Mouse (Mus musculus) lung, postnatal 0 days (tissue): ENCODE measurements at regions not wholly inside any gene's neighbourhood (a gene's known extent, or its start where the extent isn't known, plus 50 kb on each side); places are given as distances from the start of the nearest gene placed in this dataset.

Experiments used
- ATAC-seq: fragments of 200-750 bp; cut with Nextera tagmentation; 2 replicates; pipeline ENCODE4 v1.8.0; 2017; ENCODE audit warnings: moderate library complexity
- DNase-seq: peaks from one replicate; pipeline ENCODE4 v3.0.0-alpha.2; 2016; ENCODE audit warnings: low spot score
- H3K27ac ChIP-seq: fragments of 300-500 bp; sonication (generic); 2 replicates; pipeline ENCODE4 v1.5.1; 2014; ENCODE audit warnings: antibody characterized with exemption, mild to moderate bottlenecking, low read length, mixed read lengths
- H3K27me3 ChIP-seq: fragments of 300-500 bp; sonication (generic); replicated peaks from 2 replicates; pipeline ENCODE4 v1.6.1; 2014; ENCODE audit warnings: low read length, mixed read lengths; ENCODE audit not compliant: insufficient read depth
- H3K36me3 ChIP-seq: fragments of 300-500 bp; sonication (generic); 2 replicates; pipeline ENCODE4 v1.6.1; 2014; ENCODE audit warnings: low read length, mixed read lengths; ENCODE audit not compliant: insufficient read depth
- H3K4me1 ChIP-seq: fragments of 300-500 bp; sonication (generic); 2 replicates; pipeline ENCODE4 v1.6.1; 2014; ENCODE audit warnings: antibody characterized with exemption, low read depth, low read length, mixed read lengths; ENCODE audit not compliant: insufficient read depth
- H3K4me2 ChIP-seq: fragments of 300-500 bp; sonication (generic); replicated peaks from 2 replicates; pipeline ENCODE4 v1.6.1; 2014; ENCODE audit warnings: low read depth, mild to moderate bottlenecking, low read length, moderate library complexity, mixed read lengths
- H3K4me3 ChIP-seq: fragments of 300-500 bp; sonication (generic); 2 replicates; pipeline ENCODE4 v1.5.1; 2014; ENCODE audit warnings: low read depth, low read length
- H3K9ac ChIP-seq: fragments of 300-500 bp; sonication (generic); replicated peaks from 2 replicates; pipeline ENCODE4 v1.6.1; 2014; ENCODE audit warnings: low read depth, mild to moderate bottlenecking
- H3K9me3 ChIP-seq: fragments of 300-500 bp; sonication (generic); 2 replicates; pipeline ENCODE4 v1.6.1; 2016; ENCODE audit warnings: low read length, mixed read lengths
- CTCF ChIP-seq: IDR thresholded peaks from 2 replicates; pipeline ENCODE4 v1.5.1; 2016; ENCODE audit warnings: antibody characterized with exemption, mild to moderate bottlenecking
- EP300 ChIP-seq: IDR thresholded peaks from 2 replicates; pipeline ENCODE4 v1.6.1; 2016; ENCODE audit warnings: antibody characterized with exemption, mild to moderate bottlenecking, control low read depth
- WGBS: fragments of 180-500 bp; shearing (Covaris S2); extraction: QIAGEN DNeasy Blood & Tissue Kit; methylation state at CpG from one replicate; pipeline ENCODE4 v1.1.7; 2014; 5-methylcytosine and 5-hydroxymethylcytosine counted together

DNA sequence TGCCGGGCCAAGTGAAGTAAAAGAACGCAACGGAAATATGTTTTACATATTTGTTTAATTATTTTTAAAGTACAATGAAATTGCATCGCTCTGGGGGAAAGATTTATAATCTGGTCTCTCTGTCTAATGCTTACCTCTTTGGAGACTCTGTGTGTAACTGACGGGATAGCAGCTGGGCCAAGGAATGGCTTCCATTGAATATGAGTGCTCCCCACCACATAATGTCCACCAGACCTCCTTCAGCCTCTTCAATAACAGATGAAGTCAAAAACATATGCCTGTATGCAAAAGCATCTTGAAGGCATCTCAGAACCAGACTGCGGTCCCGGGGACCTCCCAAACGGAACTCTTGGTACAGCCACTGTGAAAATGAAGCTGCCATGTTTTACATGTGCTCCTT lies 531.0 kb downstream of the Zfp536 start:
- no peaks in the 10 kb centered on the region for H3K9me3 ChIP-seq
- TF ChIP-seq CTCF, result no peak
- TF ChIP-seq EP300, result no peak
- DNase-seq (no peak), ATAC-seq (no peak)
- H3K27ac ChIP-seq, result no peak overlapping the region
- 81% methylated on average over 8 of the region's 8 CpGs for WGBS
- no peaks in the 10 kb centered on the region for H3K27me3 ChIP-seq
- no peak overlapping the region for H3K9ac ChIP-seq
- no peaks in the 10 kb centered on the region for H3K4me1 ChIP-seq
- no peaks in the 10 kb centered on the region for H3K36me3 ChIP-seq
- H3K4me2 ChIP-seq, result no peak overlapping the region
- no peak overlapping the region for H3K4me3 ChIP-seq

GRCm38 (mm10) chr7:37246156-37246555 lies 527.3 kb downstream of the Zfp536 start:
- TF ChIP-seq EP300 (no peak), CTCF (no peak)
- whole genome bisulfite sequencing, result 76% methylated on average over 4 of the region's 4 CpGs
- no peak overlapping the region for H3K4me2 ChIP-seq
- no peaks in the 10 kb centered on the region for H3K27me3 ChIP-seq
- ATAC-seq (no peak), DNase-seq (no peak)
- no peak overlapping the region for H3K9ac ChIP-seq
- no peaks in the 10 kb centered on the region for H3K9me3 ChIP-seq
- no peaks in the 10 kb centered on the region for H3K4me1 ChIP-seq
- no peak overlapping the region for H3K27ac ChIP-seq
- H3K36me3 ChIP-seq, result no peaks in the 10 kb centered on the region
- H3K4me3 ChIP-seq, result no peak overlapping the region

DNA sequence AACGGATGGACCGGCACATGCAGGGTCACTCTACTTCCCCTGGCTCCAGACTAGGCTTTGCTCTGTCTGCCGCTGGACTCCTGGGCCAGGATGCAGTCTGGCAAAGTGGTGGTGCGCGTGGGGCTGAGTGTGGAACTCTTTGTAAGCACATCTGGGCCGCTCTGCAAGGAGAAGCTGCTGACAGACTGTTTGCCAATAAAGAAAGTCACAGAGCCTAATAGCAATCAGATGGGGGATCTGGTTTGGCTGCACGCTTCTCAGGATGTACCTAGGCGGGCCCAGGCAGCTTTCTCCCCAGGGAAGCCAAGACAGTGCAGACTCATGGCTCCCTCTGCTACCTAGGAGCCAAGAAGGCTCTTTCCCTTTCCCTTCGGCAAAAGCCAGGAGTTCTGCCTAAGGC lies 519.0 kb downstream of the Zfp536 start:
- ATAC-seq (no peak), DNase-seq (no peak)
- H3K27ac ChIP-seq, result no peak overlapping the region
- H3K36me3 ChIP-seq, result no peaks in the 10 kb centered on the region
- H3K9ac ChIP-seq, result no peak overlapping the region
- 0 out of 2 replicates have a peak, but pooled peaks cover 3% of the 10 kb centered on the region for H3K4me1 ChIP-seq
- TF ChIP-seq CTCF (no peak), EP300 (no peak)
- 70% methylated on average over 9 of the region's 9 CpGs for WGBS
- no peak overlapping the region for H3K4me3 ChIP-seq
- H3K27me3 ChIP-seq, result no peaks in the 10 kb centered on the region
- no peak overlapping the region for H3K4me2 ChIP-seq
- H3K9me3 ChIP-seq, result no peaks in the 10 kb centered on the region

- no peak overlapping the region for H3K4me2 ChIP-seq
- peak; percentile 32; the same call in 1 of the 2 replicates for ATAC-seq
- DNase-seq, result peak; percentile 58
- H3K9ac ChIP-seq, result no peak overlapping the region
- 17% methylated on average over 3 of the region's 3 CpGs for WGBS
- H3K36me3 ChIP-seq, result no peaks in the 10 kb centered on the region
- TF ChIP-seq CTCF, result no peak
- TF ChIP-seq EP300, result 0 out of 2 replicates have a peak, but pooled peaks have one; percentile 15
- H3K27ac ChIP-seq, result no peak overlapping the region
- no peaks in the 10 kb centered on the region for H3K27me3 ChIP-seq
- H3K4me3 ChIP-seq, result no peak overlapping the region
- 0 out of 2 replicates have a peak, but pooled peaks cover 3% of the 10 kb centered on the region for H3K4me1 ChIP-seq
- H3K9me3 ChIP-seq, result no peaks in the 10 kb centered on the region
These were observed 517.6 kb downstream of the Zfp536 start for GRCm38 (mm10) chr7:37255840-37256239.

DNA sequence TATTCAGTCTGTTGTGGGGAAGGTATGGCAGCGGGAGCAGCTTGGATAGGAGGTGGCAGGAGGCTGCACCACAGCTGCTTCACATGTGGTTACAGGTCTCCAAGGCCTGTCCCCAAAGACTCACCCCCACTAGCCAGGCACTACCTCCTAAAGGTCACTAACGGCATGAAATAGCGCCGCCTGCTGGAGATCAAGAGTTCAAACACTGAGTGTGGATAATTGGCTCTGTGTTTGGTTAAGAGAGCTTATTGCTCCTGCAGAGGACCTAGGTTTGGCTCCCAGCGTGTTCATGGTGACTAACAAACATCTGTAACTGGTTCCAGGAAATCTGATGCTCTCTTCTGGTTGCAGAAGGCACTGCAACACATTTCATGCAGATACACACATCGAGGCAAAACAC lies 514.1 kb downstream of the Zfp536 start:
- WGBS, result 52% methylated on average over 6 of the region's 6 CpGs
- H3K9me3 ChIP-seq, result no peaks in the 10 kb centered on the region
- ATAC-seq (no peak), DNase-seq (peak; percentile 17)
- 0 out of 2 replicates have a peak, but pooled peaks cover 3% of the 10 kb centered on the region for H3K4me1 ChIP-seq
- no peak overlapping the region for H3K27ac ChIP-seq
- no peak overlapping the region for H3K4me3 ChIP-seq
- H3K27me3 ChIP-seq, result no peaks in the 10 kb centered on the region
- no peak overlapping the region for H3K4me2 ChIP-seq
- no peak overlapping the region for H3K9ac ChIP-seq
- TF ChIP-seq CTCF (peak; percentile 56), EP300 (no peak)
- no peaks in the 10 kb centered on the region for H3K36me3 ChIP-seq

GRCm38 (mm10) chr7:37262846-37263245 lies 510.6 kb downstream of the Zfp536 start:
- Histone ChIP-seq H3K4me1 (no peaks in the 10 kb centered on the region), H3K9ac (no peak overlapping the region), H3K27ac (no peak overlapping the region), H3K4me2 (no peak overlapping the region), H3K27me3 (no peaks in the 10 kb centered on the region), H3K36me3 (no peaks in the 10 kb centered on the region), H3K9me3 (no peaks in the 10 kb centered on the region), H3K4me3 (no peak overlapping the region)
- TF ChIP-seq CTCF (no peak), EP300 (no peak)
- 54% methylated on average over 3 of the region's 3 CpGs for WGBS
- DNase-seq (no peak), ATAC-seq (no peak)

GRCm38 (mm10) chr7:37267404-37267803 lies 506.0 kb downstream of the Zfp536 start:
- no peak for ATAC-seq
- H3K9ac ChIP-seq, result no peak overlapping the region
- no peak overlapping the region for H3K27ac ChIP-seq
- DNase-seq, result no peak
- H3K27me3 ChIP-seq, result no peaks in the 10 kb centered on the region
- WGBS, result 78% methylated on average over 4 of the region's 4 CpGs
- no peaks in the 10 kb centered on the region for H3K9me3 ChIP-seq
- H3K4me3 ChIP-seq, result no peak overlapping the region
- H3K36me3 ChIP-seq, result no peaks in the 10 kb centered on the region
- no peak for TF ChIP-seq EP300
- TF ChIP-seq CTCF, result no peak
- no peak overlapping the region for H3K4me2 ChIP-seq
- H3K4me1 ChIP-seq, result no peaks in the 10 kb centered on the region
